Mouse (Mus musculus) heart, postnatal 25 days (tissue): Measurements from ENCODE around the gene Kcnj9. TPM values are rescaled to one million over a fixed set of nuclear protein-coding genes. Genes with fewer than 3 reads are reported as not detected.
A peak's percentile ranks its signal among the peaks of the same experiment; 100 is the strongest.

Experiments used
- DNase-seq: peaks from one replicate; pipeline ENCODE4 v3.0.0; 2022; ENCODE audit warnings: low spot score
- intact Hi-C: fragments of 180-260 bp; cut with DNase I; formaldehyde crosslinking; loops from one replicate; pipeline ENCODE4 v1.15.1; 2025
- total RNA-seq, 2 experiments: library from RNA; stranded (reverse); gene quantifications; 2 replicates each; pipeline ENCODE4 v1.2.3; 2021

Kcnj9 gene
- total RNA-seq, 2 experiments from 2014 or later, result 0.06 TPM; not detected in 1

GRCm38 (mm10) chr1:172317431-172317830 lies 11.7 kb downstream of the Kcnj9 start:
- intact Hi-C loops, result no loop called here
- no peak for DNase-seq

- intact Hi-C loops, result loop anchor here (5.0 kb wide), 1 partner anchor 98 kb away; the partner anchor contains the start of gene Casq1
- no peak for DNase-seq
Measured at GRCm38 (mm10) chr1:172314911-172315310, 14.2 kb downstream of the Kcnj9 start.

- intact Hi-C loops, result loop anchor here (5.0 kb wide), 1 partner anchor 97 kb away; the partner anchor contains the start of gene Casq1
- DNase-seq, result no peak
Measured at GRCm38 (mm10) chr1:172313613-172314411, 15.3 kb downstream of the Kcnj9 start.

DNA sequence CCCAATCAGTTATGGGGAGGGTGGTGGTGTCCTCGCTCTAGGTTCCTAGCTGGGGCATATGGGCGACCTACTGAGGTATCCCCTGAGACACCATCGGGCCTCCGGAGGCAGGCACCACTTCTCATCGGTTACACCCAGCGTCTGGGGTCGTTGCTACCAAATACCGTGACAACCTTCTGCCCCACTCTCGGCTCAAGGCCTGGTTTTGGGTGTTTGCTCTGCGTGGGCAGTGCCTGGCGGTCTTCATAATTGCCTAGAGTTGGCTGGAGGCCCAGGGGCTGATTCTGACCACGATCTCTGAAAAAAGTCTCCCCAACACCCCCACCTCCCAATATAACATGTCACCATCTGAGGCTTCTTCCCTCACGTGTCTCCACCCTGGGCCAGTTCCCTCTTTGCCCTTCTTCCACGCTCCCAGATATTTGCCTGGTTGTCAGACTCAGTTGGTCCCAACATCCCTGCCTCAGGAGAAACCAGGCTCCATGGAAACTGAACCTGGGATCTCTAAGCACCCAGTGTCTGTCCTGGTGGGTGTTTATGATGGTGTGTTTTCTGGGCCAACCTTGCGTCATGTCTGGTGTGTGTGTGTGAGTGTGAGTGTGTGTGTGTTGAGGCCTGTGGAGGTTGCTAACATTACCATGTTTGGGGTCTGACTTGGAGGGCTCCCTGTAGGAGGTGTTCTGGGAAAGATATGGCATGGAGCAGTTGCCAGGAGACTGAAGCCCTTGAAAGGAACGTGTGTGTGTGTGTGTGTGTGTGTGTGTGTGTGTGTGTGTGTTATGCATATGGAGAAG lies 16.2 kb downstream of the Kcnj9 start:
- peak; percentile 14 for DNase-seq
- intact Hi-C loops, result loop anchor here (5.0 kb wide), 1 partner anchor 96 kb away; the partner anchor contains the start of gene Casq1

DNA sequence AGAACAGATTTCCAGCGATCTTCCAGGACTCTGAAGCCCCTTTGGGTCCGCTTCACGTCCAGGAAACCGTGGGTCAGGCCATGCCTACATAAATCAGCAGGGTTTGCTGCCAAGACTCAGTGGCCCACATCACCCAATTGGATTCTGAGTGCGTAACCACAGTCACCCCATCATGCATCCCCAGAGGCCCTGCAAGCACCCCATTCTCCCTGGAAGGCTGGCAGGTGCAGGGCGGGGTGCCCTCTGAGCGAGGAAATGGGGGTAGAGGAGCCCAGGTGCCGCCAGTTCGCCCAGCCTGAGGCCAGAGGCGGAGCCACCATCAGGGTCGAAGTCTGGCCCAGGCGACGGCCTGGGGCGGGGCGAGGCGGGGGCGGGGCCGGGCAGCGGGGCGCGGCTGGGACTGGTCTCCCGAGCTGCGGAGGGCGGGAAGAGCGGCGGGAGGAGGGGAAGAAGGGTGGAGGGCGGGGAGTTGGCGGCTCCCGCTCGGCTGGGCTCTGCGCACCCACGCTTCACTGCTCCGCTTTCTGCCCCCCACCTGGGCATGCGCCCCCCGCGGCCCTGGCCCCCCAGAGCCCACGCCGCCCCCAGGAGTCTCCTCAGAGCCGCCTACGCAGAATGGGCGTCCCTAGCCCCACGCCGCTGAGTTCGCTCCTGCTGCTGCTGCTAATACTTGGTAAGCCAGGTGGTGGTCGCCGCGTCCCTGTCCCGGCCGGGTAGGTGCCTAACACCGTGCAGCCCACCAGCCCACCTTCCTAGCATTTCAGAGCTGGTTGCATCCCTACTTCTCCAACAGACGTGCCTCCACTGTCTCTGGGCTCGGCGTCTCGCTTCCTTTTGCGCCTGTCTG lies 17.0 kb downstream of the Kcnj9 start:
- DNase-seq, result peak; percentile 79
- intact Hi-C loops, result loop anchor here (2.0 to 5.0 kb wide), 5 partner anchors 69 to 265 kb away; partner anchors contain the start of genes Casq1, Dcaf8 and Pex19

DNA sequence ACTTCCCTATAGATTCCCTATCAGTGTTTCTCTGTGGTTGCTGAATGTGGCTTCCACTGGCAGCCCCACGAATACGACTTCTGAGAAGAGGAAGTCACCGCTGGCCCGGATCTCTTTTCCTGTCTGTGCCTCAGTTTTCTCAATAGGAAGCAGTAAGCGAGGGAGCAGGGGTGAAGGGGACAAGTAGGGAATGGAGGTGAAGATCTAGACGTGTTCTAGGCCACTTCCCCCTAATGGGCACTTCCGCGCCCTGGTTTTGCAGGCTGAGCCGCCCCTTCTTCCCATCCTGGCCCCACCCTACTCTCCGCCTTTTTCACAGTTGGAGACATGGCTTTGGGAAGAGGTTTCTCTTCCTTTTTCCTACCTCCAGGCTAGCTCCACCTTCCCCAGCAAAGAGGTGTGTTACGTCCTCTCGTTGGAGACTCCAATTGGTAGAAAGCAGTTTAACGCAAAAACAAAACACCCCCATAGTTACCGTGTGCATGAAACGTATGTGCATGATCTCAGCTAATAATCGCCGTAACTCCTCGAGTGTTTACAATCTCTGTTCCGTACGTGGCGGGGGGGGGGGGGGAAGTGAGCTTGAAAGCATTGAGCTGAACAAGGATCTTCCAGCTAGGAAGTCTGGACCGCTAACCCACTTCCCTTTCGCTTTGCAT lies 17.7 kb downstream of the Kcnj9 start:
- intact Hi-C loops, result loop anchor here (2.0 to 5.0 kb wide), 5 partner anchors 69 to 265 kb away; partner anchors contain the start of genes Casq1, Dcaf8 and Pex19
- peak; percentile 54 for DNase-seq

GRCm38 (mm10) chr1:172309699-172310398 lies 19.3 kb downstream of the Kcnj9 start:
- peak; percentile 82 for DNase-seq
- intact Hi-C loops, result loop anchor here (1.0 to 5.0 kb wide), 7 partner anchors 27 to 263 kb away; partner anchors contain the start of genes Casq1, Dcaf8 and Pex19

GRCm38 (mm10) chr1:172308409-172308808 lies 20.7 kb downstream of the Kcnj9 start:
- DNase-seq, result no peak
- intact Hi-C loops, result loop anchor here (2.0 kb wide), 1 partner anchor 26 kb away; no protein-coding TSS in a partner anchor

DNA sequence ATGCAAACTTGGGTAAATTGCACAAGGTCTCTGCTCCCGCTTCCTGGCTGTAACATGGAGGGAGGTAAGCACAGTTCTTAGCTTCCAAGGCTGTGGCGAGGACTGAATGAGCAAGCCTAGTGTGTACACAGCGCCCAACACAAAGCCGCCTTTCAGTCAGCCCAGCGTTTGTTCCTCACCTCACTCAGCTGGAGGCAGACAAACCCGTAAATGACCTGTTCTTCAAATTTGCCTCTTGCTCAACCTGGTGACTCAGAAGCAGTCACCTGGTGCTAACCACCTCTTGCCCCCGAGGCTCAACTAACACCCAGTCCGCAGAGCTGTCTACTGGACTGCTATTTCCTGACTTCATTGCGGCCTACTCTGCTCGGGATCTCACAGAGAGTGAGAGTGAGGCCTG lies 21.2 kb downstream of the Kcnj9 start:
- intact Hi-C loops, result loop anchor here (2.0 kb wide), 1 partner anchor 25 kb away; no protein-coding TSS in a partner anchor
- DNase-seq, result no peak

DNA sequence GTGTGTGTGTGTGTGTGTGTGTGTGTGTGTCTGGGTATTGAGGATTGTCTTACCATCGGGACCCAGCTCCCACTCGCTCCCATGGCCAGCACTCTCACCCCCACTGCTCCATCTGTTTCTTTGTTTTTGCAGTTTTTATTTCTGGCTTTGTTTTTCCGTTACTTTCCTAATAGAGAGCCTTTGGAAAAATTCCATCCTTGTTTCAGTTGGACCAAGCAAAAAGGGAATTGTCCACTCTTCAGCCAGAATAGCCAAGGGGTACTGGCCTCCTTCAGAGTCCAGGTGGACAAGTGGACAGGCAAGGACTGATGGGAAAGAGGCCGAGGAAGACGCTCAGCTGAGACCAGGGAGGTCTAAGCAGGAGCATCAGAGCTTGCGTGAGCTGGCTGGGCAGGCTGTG lies 22.2 kb downstream of the Kcnj9 start:
- intact Hi-C loops, result no loop called here

DNA sequence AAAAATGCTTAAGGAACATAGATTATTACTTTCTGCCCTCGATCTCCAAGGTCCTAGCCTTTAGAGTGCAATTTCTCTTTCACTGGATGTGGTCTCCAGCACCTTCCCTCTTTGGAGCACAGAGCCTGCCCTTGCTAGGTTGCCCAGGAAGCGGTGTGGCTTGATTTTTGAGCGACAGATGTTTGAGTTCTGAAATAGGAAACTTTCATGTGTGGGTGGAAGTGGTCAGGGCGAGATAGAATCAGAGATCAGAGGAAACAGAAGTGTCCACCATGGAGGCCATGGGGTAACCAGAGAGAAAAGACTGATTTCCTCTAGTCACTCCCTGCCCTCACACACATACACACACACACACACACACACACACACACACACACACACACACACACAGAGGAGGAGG lies 22.9 kb downstream of the Kcnj9 start:
- no peak for DNase-seq
- intact Hi-C loops, result no loop called here

More for the DNA sequence above, 22.2 kb downstream of the Kcnj9 start:
- DNase-seq, result no peak

DNA sequence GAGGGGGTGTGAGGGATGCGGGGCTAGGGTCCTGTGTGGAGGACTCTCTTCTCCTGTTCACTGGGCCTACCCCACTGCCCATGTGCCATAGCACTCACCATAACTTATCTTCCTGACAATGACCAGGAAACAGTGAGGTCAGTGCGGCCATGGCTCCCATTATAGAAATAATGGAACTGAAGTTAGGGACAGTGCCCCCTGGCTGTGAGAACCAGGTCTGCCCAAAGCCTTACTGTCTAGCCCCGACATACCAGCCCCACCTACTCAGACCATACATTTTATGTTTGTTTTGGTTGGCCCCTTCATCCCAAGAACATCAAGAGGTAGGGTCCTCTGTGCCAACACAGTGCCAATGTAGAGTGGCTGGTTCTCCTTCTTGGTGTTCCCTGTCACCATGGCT lies 23.5 kb downstream of the Kcnj9 start:
- intact Hi-C loops, result no loop called here
- no peak for DNase-seq

GRCm38 (mm10) chr1:172305153-172305552 lies 24.0 kb downstream of the Kcnj9 start:
- DNase-seq, result no peak
- intact Hi-C loops, result no loop called here

DNA sequence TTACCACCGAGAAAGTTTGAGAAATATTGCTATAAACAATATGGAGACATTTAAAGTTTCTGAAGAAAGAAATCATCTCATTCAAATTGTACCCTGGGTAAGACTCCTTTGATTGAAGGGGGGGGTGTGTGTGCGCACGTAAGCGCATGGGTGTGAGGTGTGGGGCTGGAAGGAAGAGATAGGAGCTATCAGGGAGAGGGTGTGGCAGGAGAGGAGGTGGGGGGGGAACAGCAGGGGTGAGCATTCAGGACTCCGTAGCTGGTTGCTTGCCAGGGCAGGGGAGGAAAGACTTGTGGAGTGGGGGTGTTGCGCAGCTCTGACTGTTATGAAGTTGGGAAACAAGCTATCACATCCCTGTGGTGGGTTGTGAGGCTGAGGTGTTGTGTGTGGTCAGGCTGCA lies 24.7 kb downstream of the Kcnj9 start:
- DNase-seq, result no peak
- intact Hi-C loops, result no loop called here

DNA sequence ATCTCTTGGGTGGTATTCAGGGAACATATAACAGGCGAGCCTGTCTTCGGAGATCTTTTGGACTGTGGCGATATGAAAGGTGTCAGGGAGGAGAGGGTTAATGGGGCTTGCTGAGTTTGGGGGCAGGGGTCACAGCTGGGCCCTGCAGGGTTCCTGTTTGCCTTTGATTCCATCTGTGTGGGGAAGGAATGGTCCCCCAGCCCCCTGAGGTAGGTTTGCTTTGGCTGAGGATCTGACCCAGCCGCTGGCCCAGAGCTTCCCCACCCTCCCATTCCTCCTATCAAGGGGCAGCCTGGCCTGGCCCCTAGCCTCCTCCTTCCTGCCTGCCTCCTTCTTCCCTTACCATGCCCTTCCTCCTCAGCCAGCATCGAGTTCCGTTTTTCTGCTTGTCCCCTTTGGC lies 26.3 kb downstream of the Kcnj9 start:
- intact Hi-C loops, result no loop called here
- DNase-seq, result no peak

- DNase-seq, result no peak
Measured at GRCm38 (mm10) chr1:172302311-172302710, 26.8 kb downstream of the Kcnj9 start.

GRCm38 (mm10) chr1:172301180-172301579 lies 27.9 kb downstream of the Kcnj9 start:
- DNase-seq, result no peak
- intact Hi-C loops, result no loop called here

More at GRCm38 (mm10) chr1:172302311-172302710, 26.8 kb downstream of the Kcnj9 start:
- intact Hi-C loops, result no loop called here

DNA sequence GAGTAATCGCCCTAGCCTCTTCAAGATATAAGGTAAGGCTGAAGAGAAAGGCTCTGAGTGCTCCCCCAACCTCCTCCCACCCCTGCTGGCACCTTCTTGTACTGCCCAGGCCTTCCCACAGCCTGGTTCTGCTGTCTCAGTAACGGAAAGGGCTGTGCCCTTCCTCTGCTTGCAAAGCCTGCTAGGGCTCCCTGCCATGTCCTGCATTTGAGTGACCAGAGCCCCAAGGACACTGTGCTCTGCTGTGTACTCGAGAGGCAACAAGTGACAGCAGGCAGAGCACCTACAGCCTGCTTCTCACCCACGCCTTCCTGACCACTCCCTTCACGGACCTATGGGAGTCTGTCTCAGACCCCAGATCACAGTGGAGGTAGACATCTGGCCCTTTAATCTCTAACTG lies 28.9 kb downstream of the Kcnj9 start:
- no peak for DNase-seq
- intact Hi-C loops, result no loop called here
